Mouse (Mus musculus) hindlimb bud, embryonic 11.5 days (tissue): ENCODE measurements around the gene 2010300C02Rik.

Experiments
- DNase-seq: peaks from one replicate; pipeline ENCODE4 v3.0.0-alpha.2; 2012; ENCODE audit warnings: low read depth, low spot score; ENCODE audit errors: extremely low spot score

Gene 2010300C02Rik

DNA sequence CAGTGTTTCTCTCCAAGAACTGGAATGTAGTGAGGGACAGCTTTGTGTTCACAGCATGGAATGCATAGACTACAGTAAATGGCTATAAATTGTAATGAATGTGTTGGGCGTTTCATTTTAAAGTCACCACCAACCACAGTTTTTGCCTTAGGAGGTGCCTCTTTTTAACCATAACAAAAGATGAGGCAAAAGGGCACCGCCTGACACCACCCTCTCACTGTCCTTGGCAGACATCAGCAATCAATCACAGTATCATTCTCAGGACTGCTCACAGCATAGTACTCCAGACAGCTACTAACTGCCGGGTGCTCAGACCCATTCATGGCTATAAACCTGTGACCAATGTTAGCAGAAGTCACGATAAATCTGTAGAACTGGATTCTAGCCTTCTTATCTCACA lies 48.6 kb downstream of the 2010300C02Rik start:
- no peak for DNase-seq

DNA sequence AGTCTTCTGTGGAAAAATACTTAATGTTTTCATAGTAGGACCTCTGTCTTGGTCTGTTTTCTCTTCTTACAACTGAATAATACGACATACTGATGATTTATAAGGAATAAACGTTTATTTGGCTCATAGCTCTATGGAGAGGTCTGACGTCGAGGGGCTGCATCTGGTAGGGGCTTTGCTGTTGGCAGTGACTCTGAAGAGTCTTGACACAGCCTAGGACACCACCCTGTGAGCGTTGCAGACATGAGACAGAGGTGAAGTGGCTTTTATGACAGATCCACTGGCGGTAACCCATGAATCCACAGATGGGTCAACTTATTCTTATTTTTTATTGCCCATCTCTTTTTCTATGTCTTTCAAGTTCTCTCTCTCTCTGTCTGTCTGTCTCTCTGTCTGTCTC lies 52.5 kb downstream of the 2010300C02Rik start:
- DNase-seq, result no peak

DNA sequence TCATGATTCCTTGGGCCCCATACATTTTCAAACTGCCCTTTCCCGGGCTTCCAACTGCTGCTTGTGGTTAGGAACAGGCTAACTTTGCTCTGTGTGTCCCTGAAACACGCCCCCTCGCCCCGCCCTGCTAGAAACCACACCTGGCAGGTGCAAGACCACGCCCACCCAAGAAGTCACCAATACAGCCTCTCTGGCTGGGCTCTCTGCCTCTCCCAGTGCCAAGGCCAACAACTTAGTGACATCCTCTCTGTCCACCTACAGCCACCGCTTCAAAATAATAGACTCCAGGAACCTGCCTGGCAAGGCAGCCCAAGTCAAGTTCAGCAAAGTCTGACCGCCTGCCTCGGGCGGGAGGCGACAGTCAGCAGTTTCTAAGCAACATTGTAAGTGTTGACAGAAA lies 53.3 kb downstream of the 2010300C02Rik start:
- DNase-seq, result no peak

DNA sequence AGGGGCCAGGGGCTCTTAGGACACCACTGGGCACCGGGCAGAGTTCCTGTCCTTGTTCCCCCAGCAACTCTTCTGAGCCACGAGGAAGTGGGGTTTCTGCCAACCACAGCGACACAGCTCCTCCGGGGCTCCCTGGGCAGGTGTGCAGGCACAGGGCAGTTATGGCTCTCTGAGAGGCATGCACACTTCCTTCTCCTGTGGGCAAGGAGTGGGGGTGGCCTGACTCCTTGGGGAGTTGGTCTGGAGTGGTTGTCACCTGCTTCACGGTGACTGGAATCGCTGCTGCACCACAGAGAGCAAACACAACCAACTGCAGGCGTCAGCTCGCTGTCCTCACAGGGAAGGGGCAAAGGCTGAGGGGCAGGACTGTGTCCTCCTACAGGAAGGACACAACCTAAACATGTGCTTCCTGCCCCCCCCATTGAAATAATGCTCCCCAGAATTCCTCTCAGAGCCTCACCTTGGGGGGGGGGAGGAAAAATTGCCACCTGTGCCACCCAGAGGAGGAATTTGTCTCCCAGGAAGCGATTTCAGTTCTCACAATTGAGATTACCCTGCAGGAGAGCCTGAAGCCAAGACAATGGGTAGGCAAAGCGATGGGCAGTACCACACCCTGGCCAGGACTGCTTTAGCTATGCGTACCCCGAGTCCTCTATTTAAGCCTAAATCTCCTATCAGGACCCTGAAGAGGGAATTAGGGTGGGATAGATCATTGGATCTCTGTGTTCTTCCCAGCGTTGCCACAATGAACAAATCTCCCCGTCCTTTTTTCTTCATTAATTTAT lies 54.2 kb downstream of the 2010300C02Rik start:
- no peak for DNase-seq

DNA sequence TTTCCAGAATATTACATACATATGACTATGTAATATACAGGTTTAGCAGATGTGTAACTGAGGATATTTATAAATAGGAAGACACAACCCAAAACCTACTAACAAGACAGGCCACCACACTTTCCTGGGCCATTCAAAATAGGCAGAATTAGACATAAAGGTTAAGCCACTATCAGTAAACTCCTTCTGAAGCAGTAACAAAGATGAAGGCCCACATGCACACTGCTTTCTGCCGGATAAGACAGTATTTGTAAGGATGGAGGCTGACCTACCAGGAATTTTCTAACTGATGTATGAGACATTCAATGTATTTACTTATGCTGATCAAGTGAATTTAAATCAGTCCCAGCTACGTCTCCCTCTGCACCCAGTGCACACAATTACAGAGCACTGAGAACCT lies 55.4 kb downstream of the 2010300C02Rik start:
- no peak for DNase-seq

DNA sequence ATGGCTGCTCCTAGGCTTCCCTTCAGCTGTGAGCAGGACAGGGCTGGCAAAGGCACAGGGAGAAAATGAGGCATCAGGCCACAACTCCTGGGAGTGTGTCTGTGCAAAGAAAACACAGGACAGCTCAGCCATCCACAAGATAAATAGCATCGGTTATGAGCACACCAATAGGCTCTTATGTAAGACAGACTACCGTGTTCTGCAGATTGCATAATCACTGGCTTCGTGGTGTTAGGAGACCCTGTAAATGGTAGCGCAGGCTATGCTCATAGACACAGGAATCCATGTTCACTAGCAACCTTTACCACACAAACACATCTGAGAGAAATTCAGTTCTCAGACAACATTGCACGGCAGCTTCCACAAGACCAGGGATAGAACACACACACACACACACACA lies 56.3 kb downstream of the 2010300C02Rik start:
- DNase-seq, result no peak

DNA sequence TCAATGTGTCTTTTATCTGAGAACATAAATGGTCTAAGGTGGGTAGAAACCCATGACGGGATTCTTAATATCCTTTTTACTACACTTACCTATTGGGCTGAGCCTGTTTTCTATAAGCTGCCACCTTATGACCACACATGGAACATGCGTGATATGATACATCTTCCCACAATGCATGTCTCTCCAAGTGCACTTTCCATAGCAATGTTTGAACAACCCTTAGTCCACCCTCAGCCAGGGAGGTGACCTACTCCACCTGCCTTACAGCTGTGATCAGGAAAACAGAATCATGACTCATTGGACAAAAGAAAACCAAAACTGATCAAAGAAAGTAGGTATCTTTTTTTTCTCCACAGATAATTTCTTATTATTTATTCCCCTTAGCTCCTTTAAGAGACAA lies 63.9 kb downstream of the 2010300C02Rik start:
- DNase-seq, result no peak

DNA sequence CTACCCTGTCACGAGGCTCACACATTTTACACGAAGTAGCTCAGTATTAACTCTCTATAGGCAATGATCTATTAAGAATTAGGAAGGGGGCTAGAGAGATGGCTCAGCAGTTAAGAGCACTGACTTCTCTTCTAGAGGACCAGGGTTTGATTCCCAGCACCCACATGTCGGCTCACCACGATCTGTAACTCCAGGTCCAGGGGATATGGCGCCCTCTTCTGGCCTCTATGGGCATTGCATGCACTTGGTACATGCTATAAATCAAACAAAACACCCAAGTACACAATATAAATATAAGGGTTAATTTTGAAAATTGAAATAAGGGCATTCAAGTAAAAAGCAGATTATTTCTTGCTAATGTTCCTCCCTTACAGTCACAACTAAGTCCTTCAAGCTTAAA lies 65.9 kb downstream of the 2010300C02Rik start:
- no peak for DNase-seq

DNA sequence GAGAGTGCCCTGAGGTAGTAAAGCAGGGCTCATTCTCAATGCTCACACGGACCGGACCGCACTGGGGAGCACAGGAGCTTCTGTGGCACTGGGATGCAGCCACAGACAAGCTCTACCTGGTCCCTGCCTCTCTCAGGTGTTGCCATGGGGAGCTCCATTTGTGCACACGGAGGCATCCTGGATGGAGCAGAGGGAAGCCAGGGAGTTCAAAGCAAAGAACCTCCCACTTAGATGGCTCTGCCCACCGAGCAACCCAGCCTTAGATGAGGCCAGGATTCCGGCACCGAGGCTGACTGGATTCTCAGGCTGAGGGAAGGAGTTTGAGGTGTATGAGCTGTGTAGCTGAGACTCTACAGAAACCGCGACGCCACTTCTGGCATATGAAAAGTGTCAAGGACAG lies 72.8 kb downstream of the 2010300C02Rik start:
- DNase-seq, result no peak

DNA sequence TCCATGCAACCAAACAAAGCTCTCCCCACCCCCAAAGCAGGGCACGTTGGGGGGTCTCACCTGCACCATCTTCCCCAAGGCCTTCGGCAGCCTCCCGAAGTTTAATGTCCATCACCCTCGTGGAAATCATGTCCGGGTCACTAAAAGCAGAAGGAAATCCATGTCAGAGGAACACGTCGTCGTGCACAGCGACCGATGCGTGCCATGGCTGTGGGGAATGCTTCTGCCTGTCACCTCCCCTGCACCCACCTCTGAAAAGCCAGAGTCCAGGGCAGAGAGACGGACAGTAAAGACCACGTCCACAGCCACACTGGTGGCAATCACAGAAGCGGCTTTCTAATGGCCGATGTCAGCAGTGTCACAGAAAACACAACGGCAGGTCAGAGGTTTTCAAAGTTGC lies 75.4 kb downstream of the 2010300C02Rik start:
- DNase-seq, result no peak

DNA sequence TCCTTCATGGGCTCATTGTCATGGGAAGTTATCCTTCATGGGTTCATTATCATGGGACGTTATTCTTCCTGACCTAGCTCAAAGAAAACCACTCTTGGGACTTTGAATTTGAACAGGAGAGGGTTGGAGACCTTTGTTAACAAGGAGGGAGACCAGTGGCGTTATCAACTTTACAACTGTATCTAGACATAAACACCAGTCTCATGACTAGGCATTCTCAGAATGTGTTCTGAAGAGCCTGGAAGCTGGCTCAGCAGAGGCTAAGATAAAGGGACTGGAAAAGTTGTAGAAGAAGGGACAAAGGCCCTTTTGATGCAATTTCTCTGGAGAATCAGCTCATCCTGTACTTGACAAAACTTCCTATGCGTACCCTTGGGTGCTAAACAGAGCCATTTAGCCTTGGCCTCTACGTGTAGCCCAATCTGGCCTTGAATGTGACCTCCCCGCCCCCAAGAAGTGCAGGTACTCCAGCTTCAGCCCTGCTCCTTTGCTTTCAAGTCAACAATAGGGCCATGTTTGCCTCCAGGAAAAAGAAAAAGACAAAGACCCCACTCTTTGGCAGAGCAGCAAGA lies 76.0 kb downstream of the 2010300C02Rik start:
- no peak for DNase-seq

DNA sequence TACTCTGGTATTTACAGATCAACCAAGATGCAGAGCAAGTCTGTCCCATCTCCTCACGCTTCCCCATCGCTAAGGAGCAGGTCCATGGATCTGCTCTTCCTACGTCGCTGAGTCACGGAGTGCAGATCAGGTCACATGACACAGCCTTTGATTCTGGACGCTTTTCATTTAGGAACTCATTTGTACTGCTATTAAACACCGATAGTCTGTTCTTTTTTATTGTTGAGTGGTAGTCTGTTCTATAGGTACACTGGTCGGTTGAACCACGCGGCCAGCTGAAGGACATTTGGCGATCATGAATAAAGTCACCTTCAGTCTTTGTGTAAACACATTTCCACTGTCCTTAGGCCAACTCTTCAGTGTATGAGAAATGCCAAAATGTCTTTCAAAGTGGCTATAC lies 78.5 kb downstream of the 2010300C02Rik start:
- DNase-seq, result no peak

DNA sequence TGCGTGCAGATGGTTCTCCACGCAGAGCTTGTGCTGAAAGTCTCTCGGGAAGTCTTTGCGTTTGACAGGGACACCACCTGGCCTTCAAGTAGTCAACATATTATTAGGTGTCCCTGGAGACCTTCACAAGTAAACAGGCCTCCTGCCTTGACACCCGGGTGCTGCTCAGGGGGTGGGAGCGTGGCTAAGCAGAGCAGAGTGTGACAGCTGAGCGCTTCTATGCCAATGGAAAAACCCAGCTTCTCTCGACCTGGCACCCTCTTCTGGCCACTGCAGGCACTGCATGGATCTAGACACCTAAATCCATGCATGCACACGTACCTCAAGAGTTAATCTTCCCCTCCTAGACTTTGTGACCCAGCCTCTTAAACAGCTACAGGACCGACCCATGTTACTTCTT lies 80.8 kb downstream of the 2010300C02Rik start:
- no peak for DNase-seq

DNA sequence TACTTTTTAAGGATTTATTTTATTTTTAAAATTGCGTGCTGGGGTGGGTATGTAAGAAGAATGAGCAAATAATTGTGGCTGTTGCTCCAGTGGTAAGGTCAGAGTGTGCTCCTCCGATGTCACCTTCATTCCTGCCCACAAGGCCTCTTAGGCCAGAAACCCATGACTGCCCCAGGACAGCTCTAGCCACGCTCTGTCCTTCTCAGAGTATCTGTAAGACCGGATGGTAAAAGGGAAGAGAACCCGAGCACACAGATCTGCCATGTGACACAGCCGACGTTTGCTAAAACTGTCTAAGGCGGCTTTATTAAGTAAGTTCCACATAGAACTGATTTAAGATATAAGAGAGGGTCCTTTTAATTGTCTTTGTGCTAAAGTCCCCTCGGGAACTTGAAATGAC lies 81.3 kb downstream of the 2010300C02Rik start:
- DNase-seq, result no peak

DNA sequence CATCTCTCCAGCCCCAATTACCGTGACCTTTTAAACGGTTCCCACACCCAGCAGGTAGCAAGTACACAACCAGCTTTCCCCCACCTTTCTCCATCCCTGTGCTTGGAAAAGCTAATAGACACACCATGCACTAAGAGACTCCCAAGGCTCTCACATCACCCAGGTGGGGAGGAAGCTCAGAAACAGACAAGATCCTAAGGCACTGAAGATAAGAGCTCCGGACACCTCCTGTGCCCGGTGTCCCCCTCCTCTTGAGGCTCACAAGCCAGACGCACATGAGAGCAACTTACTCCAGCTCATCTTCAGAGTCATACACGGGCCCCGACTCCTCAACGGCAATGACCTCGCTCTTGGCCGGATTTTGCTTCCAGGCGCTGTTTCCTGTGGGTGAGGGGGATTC lies 82.3 kb downstream of the 2010300C02Rik start:
- no peak for DNase-seq

DNA sequence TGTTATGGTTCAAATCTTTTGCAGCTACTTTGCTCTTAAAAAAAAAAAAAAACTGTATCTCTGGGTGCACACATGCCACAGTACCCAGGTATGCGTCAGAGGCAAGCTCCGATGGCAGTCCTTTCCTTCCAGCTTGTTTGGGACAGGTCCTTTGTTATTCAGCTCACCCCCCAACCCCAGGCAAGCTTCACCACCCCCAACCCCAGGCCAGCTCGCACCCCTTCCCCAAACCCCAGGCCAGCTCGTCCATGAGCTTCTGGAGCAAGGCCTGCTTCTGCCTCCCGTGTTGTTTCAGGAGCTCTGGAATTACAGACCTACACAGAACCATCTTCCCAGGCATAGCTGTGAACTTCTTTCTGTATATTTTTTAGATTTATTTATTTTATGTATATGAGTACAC lies 83.1 kb downstream of the 2010300C02Rik start:
- DNase-seq, result no peak

DNA sequence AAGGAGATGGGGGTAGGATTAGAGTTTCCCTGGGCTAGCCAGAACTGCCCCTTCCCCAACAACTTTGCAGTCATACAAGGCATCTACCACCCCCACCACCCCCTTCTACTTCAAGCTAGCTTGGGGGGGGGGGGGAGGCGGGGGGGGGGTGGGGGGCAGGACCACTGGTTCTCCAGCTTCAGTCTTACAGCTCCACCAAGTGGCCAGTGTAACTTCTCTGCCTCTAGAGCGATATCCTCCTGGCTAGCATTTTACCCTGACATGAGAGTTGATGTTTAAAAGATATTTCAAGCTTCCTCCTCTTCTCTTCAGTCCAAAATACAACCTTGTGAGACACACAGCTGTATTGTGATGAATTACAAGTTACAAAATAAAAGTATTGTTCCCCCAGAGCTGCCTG lies 83.7 kb downstream of the 2010300C02Rik start:
- no peak for DNase-seq

DNA sequence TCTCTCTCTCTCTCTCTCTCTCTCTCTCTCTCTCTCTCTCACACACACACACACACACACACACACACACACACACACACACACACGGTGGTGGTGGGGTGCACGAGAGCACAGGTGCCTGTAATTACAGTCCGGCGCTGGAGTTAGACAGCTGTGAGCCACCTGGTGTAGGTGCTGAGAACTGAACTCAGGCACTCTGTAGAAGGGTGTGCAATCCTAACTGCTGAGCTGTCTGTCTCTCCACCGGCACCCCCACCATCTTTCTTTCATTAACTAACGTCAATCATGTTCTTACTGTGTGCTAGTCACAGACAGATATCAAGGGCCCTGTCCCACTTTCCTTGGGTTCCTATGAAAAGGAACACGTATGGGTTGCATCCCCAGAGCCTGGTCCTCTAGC lies 84.2 kb downstream of the 2010300C02Rik start:
- DNase-seq, result no peak

DNA sequence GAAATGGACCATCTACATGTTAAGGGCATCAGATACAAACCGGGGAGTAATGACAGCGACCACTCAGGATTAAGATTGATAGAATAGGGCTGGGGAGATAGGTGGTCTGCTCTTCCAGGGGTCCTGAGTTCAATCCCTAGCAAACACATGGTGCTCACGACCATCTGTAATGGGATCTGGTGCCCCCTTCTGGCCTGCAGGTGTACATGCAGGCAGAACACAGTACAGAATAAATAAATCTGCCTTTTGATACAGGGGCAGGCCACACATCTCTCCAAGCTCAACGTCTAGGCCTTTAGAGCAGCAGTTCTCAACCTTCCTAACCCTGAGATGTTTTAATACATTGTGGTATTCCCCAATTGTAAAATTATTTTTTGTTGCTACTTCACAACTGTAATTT lies 85.2 kb downstream of the 2010300C02Rik start:
- no peak for DNase-seq

DNA sequence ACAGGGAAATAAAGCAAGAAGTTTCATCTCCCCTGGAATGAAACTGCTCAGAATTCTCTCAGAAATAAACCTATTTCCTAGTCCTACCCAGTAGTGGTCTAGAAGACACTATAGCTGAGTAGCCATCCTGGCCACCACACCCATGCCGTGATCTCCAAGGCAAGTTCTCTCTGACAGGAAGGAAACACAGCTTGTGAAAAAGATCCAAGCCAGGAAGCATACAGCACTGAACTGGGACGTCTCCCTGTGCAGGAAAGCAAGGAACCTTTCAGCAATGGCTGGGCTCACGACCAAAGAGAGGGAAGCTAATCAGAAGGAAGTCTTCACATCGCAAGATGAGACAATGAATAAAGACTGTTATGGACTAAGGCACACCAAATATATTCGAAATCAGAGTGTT lies 86.4 kb downstream of the 2010300C02Rik start:
- no peak for DNase-seq

DNA sequence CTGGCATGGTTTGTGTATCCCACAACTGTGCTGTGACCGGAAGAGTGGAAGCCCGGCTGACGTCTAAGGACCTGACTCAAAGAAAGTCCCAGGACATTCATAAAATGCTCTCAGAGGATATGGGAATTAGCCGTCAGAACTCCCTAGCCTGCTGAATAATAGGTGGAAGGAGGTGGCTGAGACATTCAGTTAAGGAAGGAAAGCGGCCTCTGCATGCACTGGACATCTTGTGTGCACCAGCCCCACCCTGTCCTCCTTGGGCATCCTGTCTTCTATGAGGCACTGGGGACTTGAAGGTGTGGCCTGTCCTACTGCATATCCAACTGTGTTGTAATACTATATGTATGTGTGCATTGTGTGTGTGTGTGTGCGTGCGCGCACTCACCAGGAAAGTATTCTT lies 87.5 kb downstream of the 2010300C02Rik start:
- DNase-seq, result no peak

DNA sequence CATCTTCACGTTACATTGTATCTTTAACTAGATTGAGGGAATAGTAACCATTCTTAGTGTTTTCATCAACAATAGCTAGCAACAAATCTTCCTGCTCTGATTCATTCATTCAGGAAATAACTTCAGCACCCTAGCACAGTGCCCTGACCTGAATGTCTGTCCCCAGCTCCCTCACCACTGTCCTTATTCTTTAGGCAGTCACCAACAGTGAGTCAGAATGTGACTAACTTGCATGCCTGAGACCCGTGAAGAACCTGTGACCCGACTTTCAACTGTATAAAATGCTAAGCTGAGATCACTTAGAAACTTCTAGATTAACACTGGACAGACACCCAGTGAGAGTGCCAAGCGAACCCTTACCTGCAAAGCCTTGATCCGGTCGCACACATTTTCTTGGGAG lies 88.4 kb downstream of the 2010300C02Rik start:
- DNase-seq, result no peak
